Mouse (Mus musculus): Measurements from ENCODE around the gene Elmo1. TPM values are rescaled to one million over a fixed set of nuclear protein-coding genes. Genes with fewer than 3 reads are reported as not detected.

Gene Elmo1
- total and polyA plus RNA-seq, 3 experiments: 23.1 to 50.2 (median 32.2) TPM

GRCm38 (mm10) chr13:20397744-20398143, 307.3 kb downstream of the Elmo1 start:
- no peak for DNase-seq (ENCODE audit: extremely low read depth)
- in situ Hi-C loops (cut with MboI; ENCODE audit: low pct_ligation_motif_present, low pct_unique_long_range_greater_than_20kb, low sequenced_read_pairs) (no loop called here), dilution Hi-C loops (cut with MboI; ENCODE audit: extremely low pct_ligation_motif_present, extremely low pct_unique_long_range_greater_than_20kb, low sequenced_read_pairs) (no loop called here)
- Histone ChIP-seq H3K79me2 (replicated peaks; ENCODE audit: control insufficient read depth, extremely low read depth, insufficient read depth, poor library complexity, severe bottlenecking) (no peaks in the 10 kb centered on the region), H3K27me3 (replicated peaks) (no peaks in the 10 kb centered on the region), H3K4me2 (ENCODE audit: insufficient read depth, low read depth, poor library complexity, severe bottlenecking) (no peak overlapping the region), H3K36me3 (replicated peaks in 1 of 2; ENCODE audit: control insufficient read depth in 1 of 2, insufficient read depth in 1 of 2, low read length in 1 of 2) (peaks cover 6 to 67% of the 10 kb centered on the region in 2 experiments), H3K4me1 (ENCODE audit: control insufficient read depth in 1 of 2, insufficient read depth in 2 of 2) (no peaks in the 10 kb centered on the region), H3K9me3 (replicated peaks; ENCODE audit: low read length) (no peaks in the 10 kb centered on the region), H3K9ac (ENCODE audit: insufficient read depth, low read depth) (no peak overlapping the region), H3K4me3 (replicated peaks in 1 of 3; ENCODE audit: low read depth in 2 of 3, low read length in 2 of 3, poor library complexity in 1 of 3) (no peak overlapping the region), H3K27ac (ENCODE audit: insufficient read depth, low read depth) (no peak overlapping the region)
- TF ChIP-seq E2F4 (IDR thresholded peaks at IDR 0.05; ENCODE audit: insufficient replicate concordance, low read depth, low read length) (no peak), BHLHE40 (IDR thresholded peaks at IDR 0.05; ENCODE audit: low read depth, low read length) (no peak), JUND (conservative IDR thresholded peaks at IDR 0.05; ENCODE audit: low read depth, low read length) (no peak), JUN (IDR thresholded peaks at IDR 0.05; ENCODE audit: insufficient read depth, low read depth, low read length) (no peak), CHD2 (IDR thresholded peaks at IDR 0.05; ENCODE audit: low read length) (no peak)

GRCm38 (mm10) chr13:20398311-20398710, 307.9 kb downstream of the Elmo1 start:
- peaks cover 6 to 64% of the 10 kb centered on the region in 2 experiments for H3K36me3 ChIP-seq (replicated peaks in 1 of 2; ENCODE audit: control insufficient read depth in 1 of 2, insufficient read depth in 1 of 2, low read length in 1 of 2)
- in situ Hi-C loops (cut with MboI; ENCODE audit: low pct_ligation_motif_present, low pct_unique_long_range_greater_than_20kb, low sequenced_read_pairs): no loop called here

GRCm38 (mm10) chr13:20404530-20404929, 314.1 kb downstream of the Elmo1 start:
- in situ Hi-C loops (cut with MboI; ENCODE audit: low pct_ligation_motif_present, low pct_unique_long_range_greater_than_20kb, low sequenced_read_pairs) (no loop called here), dilution Hi-C loops (cut with MboI; ENCODE audit: extremely low pct_ligation_motif_present, extremely low pct_unique_long_range_greater_than_20kb, low sequenced_read_pairs) (no loop called here)
- Histone ChIP-seq H3K79me2 (replicated peaks; ENCODE audit: control insufficient read depth, extremely low read depth, insufficient read depth, poor library complexity, severe bottlenecking) (no peaks in the 10 kb centered on the region), H3K27ac (ENCODE audit: insufficient read depth, low read depth) (no peak overlapping the region), H3K36me3 (replicated peaks in 1 of 2; ENCODE audit: control insufficient read depth in 1 of 2, insufficient read depth in 1 of 2, low read length in 1 of 2) (peaks cover 9 to 59% of the 10 kb centered on the region in 2 experiments), H3K4me3 (replicated peaks in 1 of 3; ENCODE audit: low read depth in 2 of 3, low read length in 2 of 3, poor library complexity in 1 of 3) (no peak overlapping the region), H3K9ac (ENCODE audit: insufficient read depth, low read depth) (no peak overlapping the region), H3K4me2 (ENCODE audit: insufficient read depth, low read depth, poor library complexity, severe bottlenecking) (no peak overlapping the region), H3K27me3 (replicated peaks) (no peaks in the 10 kb centered on the region), H3K9me3 (replicated peaks; ENCODE audit: low read length) (no peaks in the 10 kb centered on the region), H3K4me1 (ENCODE audit: control insufficient read depth in 1 of 2, insufficient read depth in 2 of 2) (peaks cover 4 to 37% of the 10 kb centered on the region in 2 experiments; a peak in 3 of 4 replicates)
- TF ChIP-seq ZKSCAN1 (IDR thresholded peaks at IDR 0.05; ENCODE audit: borderline replicate concordance, low read depth, low read length): no peak
- no peak for TF ChIP-seq JUN (IDR thresholded peaks at IDR 0.05; ENCODE audit: insufficient read depth, low read depth, low read length)
- no peak for TF ChIP-seq RCOR1 (conservative IDR thresholded peaks at IDR 0.05; ENCODE audit: low read depth, low read length)
- TF ChIP-seq JUND (conservative IDR thresholded peaks at IDR 0.05; ENCODE audit: low read depth, low read length): no peak
- no peak for TF ChIP-seq ELF1 (IDR thresholded peaks at IDR 0.05; ENCODE audit: low read depth, low read length)
- no peak for TF ChIP-seq KAT2A (IDR thresholded peaks at IDR 0.05; ENCODE audit: insufficient replicate concordance, low read length)
- TF ChIP-seq ZNF384 (IDR thresholded peaks at IDR 0.05; ENCODE audit: low read depth, low read length): no peak
- no peak for TF ChIP-seq UBTF (IDR thresholded peaks at IDR 0.05; ENCODE audit: low read depth, low read length)
- TF ChIP-seq CTCF (conservative IDR thresholded peaks at IDR 0.05 in 1 of 2, IDR thresholded peaks at IDR 0.05 in 1 of 2; ENCODE audit: low read depth in 2 of 2, low read length in 2 of 2): no peak
- no peak for TF ChIP-seq POLR2AphosphoS2 (IDR thresholded peaks at IDR 0.05; ENCODE audit: low read depth, low read length)
- no peak for TF ChIP-seq MYC (IDR thresholded peaks at IDR 0.05; ENCODE audit: low read depth, low read length)
- TF ChIP-seq E2F4 (IDR thresholded peaks at IDR 0.05; ENCODE audit: insufficient replicate concordance, low read depth, low read length): no peak
- TF ChIP-seq CHD2 (IDR thresholded peaks at IDR 0.05; ENCODE audit: low read length): no peak
- no peak for TF ChIP-seq HCFC1 (IDR thresholded peaks at IDR 0.05; ENCODE audit: low read depth, low read length)
- TF ChIP-seq USF2 (conservative IDR thresholded peaks at IDR 0.05; ENCODE audit: low read depth, low read length): no peak
- no peak for TF ChIP-seq GABPA (IDR thresholded peaks at IDR 0.05; ENCODE audit: insufficient replicate concordance, low read depth, low read length)
- TF ChIP-seq CHD1 (IDR thresholded peaks at IDR 0.05; ENCODE audit: low read depth, low read length): no peak
- TF ChIP-seq SIN3A (IDR thresholded peaks at IDR 0.05; ENCODE audit: low read length): no peak
- DNase-seq (ENCODE audit: extremely low read depth): no peak

More at GRCm38 (mm10) chr13:20398311-20398710, 307.9 kb downstream of the Elmo1 start:
- DNase-seq (ENCODE audit: extremely low read depth): no peak
- Histone ChIP-seq H3K9ac (ENCODE audit: insufficient read depth, low read depth) (no peak overlapping the region), H3K9me3 (replicated peaks; ENCODE audit: low read length) (no peaks in the 10 kb centered on the region), H3K27me3 (replicated peaks) (no peaks in the 10 kb centered on the region), H3K27ac (ENCODE audit: insufficient read depth, low read depth) (no peak overlapping the region), H3K4me2 (ENCODE audit: insufficient read depth, low read depth, poor library complexity, severe bottlenecking) (no peak overlapping the region), H3K4me1 (ENCODE audit: control insufficient read depth in 1 of 2, insufficient read depth in 2 of 2) (no peaks in the 10 kb centered on the region), H3K4me3 (replicated peaks in 1 of 3; ENCODE audit: low read depth in 2 of 3, low read length in 2 of 3, poor library complexity in 1 of 3) (no peak overlapping the region), H3K79me2 (replicated peaks; ENCODE audit: control insufficient read depth, extremely low read depth, insufficient read depth, poor library complexity, severe bottlenecking) (no peaks in the 10 kb centered on the region)
- dilution Hi-C loops (cut with MboI; ENCODE audit: extremely low pct_ligation_motif_present, extremely low pct_unique_long_range_greater_than_20kb, low sequenced_read_pairs): no loop called here
- no peak for TF ChIP-seq RAD21 (IDR thresholded peaks at IDR 0.05; ENCODE audit: low read depth, low read length)
